Mouse (Mus musculus) erythroid progenitor cell, adult 5-6 weeks (primary cell): ENCODE measurements around the gene Trappc10. TPM values are rescaled to one million over a fixed set of nuclear protein-coding genes. Genes with fewer than 3 reads are reported as not detected.

Experiments used
- ATAC-seq: replicated peaks from 2 replicates; pipeline ENCODE4 v1.8.0; 2016; ENCODE audit warnings: moderate number of reproducible peaks, mild to moderate bottlenecking, moderate TSS enrichment, inconsistent platforms; ENCODE audit not compliant: poor library complexity, low FRiP score, severe bottlenecking
- total RNA-seq, 2 experiments: library from RNA; stranded (forward) in 1 of 2; stranded (reverse) in 1 of 2; fragments of 150-400 nt in 1 of 2; fragments of 186-747, 209-891 nt in 1 of 2; gene quantifications; 2 replicates each; pipeline versions ENCODE4 v1.2.3 to v1.2.4; 2015 to 2017; ENCODE audit warnings: low replicate concordance in 2 of 2

Gene Trappc10
- total RNA-seq, 2 experiments from 2014 or later: 81.0 to 132 TPM

GRCm38 (mm10) chr10:78259702-78260101 is 15.3 kb upstream of the Trappc10 start:
- no peak for ATAC-seq

- ATAC-seq: no peak
Measured at GRCm38 (mm10) chr10:78259230-78259629, 14.8 kb upstream of the Trappc10 start.

DNA sequence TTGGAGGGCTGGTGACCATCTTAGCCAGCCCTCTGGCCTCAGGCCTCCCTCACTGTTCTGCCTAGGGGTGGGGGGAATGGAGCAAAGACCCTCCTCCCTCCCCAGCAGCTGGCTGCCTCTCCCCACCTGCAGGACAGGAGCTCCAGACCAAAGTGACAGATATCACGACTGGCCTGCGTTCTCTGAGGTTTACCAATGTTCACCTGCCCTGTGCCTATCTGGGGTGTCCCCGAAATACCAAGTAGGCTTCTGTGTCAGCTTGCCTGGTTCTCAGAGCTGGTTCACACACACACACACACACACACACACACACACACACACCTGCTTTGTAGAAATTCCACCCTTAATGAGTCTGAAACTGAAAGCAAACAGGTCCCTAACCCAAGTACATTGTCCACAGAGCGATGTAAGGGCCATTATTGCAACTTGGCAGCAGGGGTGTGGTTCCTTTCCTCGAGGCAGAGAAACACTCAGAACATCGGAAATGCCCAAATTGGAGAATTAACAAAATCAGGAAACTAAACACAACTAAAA is 13.8 kb upstream of the Trappc10 start:
- ATAC-seq: no peak

DNA sequence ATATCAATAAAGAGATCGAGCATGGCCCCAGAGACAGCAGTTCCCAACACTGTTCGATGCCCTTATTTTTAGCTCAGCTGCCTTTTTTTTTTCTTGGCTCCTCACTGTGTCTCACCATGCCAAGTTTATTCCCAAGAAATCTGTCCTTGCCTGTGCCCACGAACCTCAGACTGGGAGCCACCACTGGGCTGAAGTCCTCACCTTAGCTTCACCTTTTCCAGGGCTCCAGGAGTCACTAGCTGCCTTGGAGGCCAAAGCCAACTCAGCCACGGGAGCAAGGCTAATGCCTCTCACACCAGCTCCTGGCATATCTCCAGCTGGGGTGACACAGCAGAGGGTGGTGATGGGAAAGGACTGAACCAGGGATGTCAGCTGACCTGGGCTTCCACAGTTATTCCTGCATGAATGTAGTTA is 11.2 kb upstream of the Trappc10 start:
- peak; percentile 94 for ATAC-seq

DNA sequence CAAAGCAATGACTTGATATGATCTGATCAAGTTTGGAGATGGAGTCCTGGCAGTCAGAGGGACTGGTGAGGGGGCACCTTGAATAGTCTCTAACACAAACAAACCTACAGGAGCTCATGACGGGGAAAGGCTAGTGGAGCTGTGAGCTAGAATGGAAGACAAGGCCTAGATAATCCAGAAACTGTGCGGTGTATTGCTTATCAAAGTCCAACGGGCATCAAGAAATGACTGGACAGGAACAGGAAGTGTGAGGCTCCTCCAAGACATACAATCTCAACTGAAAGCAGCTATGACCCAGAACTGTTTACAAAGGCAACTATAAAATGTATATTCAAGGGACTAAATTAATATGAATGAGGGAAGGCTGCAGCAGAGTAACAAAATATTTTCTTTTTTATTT is 2.8 kb upstream of the Trappc10 start:
- ATAC-seq: no peak

DNA sequence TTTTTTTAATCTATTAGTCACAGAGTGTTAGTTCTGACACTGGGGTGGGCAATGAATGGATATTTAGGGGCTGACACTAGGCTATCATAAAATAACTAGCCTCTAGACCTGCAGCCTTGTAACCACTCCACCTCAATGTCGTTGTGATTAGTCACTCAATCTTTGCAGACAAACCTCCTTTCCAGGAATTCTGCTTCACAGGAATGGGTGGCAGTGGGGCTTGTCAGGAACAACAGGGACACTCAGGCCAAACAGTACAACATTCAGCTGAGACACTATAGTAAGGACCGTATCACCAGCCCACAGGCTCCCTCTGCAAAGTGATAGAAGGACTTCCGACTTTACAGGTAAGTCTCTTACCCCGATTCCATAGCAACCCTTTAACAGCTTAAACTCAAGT is 2.3 kb upstream of the Trappc10 start:
- no peak for ATAC-seq

DNA sequence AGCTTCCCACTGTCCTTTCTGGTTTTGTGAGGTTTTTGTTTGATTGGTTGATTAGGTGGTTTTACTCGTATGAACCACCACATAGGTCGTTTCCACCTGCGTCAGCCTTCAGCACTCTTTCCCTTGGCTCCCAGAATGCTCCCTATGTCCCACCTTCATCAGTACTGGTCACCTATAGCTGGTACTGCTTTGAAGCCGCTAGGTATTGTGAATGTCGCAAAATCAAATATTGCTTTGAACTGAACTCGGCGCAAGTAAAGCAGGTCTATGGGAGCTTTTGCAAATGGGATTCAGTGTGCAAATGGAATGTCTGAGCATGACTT is 745 bp upstream of the Trappc10 start:
- peak; percentile 9; the same call in 1 of the 2 replicates for ATAC-seq

- ATAC-seq: peak; percentile 39
Measured at GRCm38 (mm10) chr10:78244058-78244437, 393 bp downstream of the Trappc10 start.

- no peak for ATAC-seq
Measured at GRCm38 (mm10) chr10:78238926-78239325, 5.5 kb downstream of the Trappc10 start.

DNA sequence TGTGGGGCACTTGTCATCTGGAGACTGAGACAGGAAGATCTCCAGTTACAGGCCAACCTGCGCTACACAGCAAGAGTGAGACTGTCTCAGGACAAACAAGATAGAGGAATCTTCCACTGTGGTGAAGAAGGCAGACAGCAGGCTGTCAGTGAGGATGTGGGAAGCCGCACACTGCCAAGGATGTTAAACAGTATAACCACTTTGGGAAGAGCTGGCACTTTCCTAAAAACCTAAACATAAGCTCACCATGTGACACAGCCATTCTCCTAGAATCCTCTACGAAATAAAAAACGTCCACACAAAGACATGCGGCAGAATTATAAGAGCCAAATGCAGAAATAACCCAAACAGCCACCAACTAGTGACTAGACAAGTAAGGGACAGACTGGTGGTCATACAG is 6.1 kb downstream of the Trappc10 start:
- ATAC-seq: no peak

DNA sequence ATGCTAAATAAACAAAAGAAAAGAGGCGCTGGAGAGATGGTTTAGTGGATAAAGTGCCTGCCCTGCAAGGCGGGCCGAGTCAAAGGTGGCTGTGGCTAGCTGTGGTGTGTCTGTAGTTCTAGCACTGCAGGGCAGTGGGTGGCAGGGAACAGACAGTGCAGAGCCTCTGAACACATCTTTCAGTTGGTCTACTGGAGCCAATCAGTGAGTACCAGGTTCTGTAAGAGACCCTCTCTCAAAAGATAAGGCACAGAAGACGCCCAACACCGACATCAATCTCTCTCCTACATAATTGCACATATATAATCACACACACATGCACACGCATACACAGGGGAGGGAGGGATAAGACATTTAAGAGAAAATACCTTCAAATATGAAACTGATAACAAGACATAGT is 6.6 kb downstream of the Trappc10 start:
- ATAC-seq: no peak

- ATAC-seq: no peak
Measured at GRCm38 (mm10) chr10:78236885-78237629, 7.4 kb downstream of the Trappc10 start.

GRCm38 (mm10) chr10:78233756-78234155 is 10.7 kb downstream of the Trappc10 start:
- no peak for ATAC-seq

GRCm38 (mm10) chr10:78233161-78233560 is 11.3 kb downstream of the Trappc10 start:
- ATAC-seq: no peak

DNA sequence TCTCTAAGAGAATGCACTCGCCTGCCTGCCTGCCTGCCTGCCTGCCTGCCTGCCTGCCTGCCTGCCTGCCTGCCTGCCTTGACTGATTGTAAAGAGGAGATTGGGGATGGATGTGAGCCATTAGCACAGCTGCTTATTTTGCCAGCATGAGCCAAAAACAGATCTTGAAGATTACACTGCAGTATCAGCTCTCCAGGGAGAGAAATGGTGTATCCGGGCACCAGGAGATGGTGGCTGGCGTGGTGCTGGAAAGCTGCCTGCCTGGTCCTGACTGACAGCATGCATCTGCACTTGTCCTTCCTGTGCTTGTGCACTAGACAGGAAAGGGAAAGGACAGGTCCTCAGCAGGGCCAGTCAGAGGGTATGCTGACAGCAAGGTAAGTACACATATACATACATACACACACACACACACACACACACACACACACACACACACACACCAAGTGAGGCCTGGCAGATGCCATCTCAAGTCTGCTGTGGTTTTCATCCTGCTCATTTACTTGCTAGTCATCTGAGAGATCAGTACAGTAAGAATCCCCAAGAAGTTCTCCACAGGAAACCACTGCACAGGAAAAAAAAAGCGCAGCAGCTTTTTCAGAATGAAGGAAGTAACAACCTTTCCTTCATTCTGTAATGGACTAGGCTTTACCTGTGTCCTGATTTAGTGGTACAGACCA is 12.0 kb downstream of the Trappc10 start:
- peak; percentile 15; the same call in 1 of the 2 replicates for ATAC-seq

- no peak for ATAC-seq
Measured at GRCm38 (mm10) chr10:78228560-78228928, 15.9 kb downstream of the Trappc10 start.

- no peak for ATAC-seq
Measured at GRCm38 (mm10) chr10:78227875-78228559, 16.4 kb downstream of the Trappc10 start.

GRCm38 (mm10) chr10:78224136-78224535 is 20.3 kb downstream of the Trappc10 start:
- no peak for ATAC-seq

GRCm38 (mm10) chr10:78222908-78223307 is 21.5 kb downstream of the Trappc10 start:
- no peak for ATAC-seq

DNA sequence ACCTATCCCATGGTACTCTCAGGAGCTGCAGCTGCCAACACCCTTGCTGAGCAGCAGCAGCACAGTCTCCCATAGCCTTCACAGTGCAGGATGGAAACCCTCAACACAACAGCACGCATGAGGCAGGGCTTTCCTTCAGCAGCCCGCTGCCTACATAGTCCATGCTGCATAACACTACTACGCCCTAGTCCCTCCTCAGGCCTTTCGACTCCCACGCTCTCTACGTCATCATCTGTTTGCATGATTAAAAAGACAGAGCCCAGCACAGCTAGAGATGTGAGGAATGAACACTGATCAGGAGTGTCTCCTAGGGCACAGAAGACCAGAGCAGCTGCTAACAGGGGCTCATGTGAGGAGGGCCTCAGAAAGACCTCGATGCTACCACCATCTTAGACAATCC is 23.1 kb downstream of the Trappc10 start:
- ATAC-seq: no peak

- no peak for ATAC-seq
Measured at GRCm38 (mm10) chr10:78219528-78219927, 24.9 kb downstream of the Trappc10 start.
